Mouse (Mus musculus) thymus, adult 2 months (tissue): ENCODE data around the gene Rgcc.

Source experiments
- CTCF ChIP-seq: fragments of 200-500 bp; IDR thresholded peaks from 2 replicates; pipeline ENCODE4 v1.5.1; 2012; ENCODE audit warnings: mild to moderate bottlenecking, control low read depth, low read length, moderate library complexity, borderline replicate concordance; ENCODE audit not compliant: control insufficient read depth, poor library complexity, insufficient read depth; ENCODE audit errors: extremely low read depth
- POLR2A ChIP-seq: fragments of 200-500 bp; IDR thresholded peaks from 2 replicates; pipeline ENCODE4 v1.6.1; 2012; ENCODE audit warnings: mild to moderate bottlenecking, low read length, control low read depth, moderate library complexity; ENCODE audit not compliant: control insufficient read depth, poor library complexity, insufficient read depth; ENCODE audit errors: extremely low read depth

- TF ChIP-seq POLR2A = no peak
- TF ChIP-seq CTCF = no peak
Observed at GRCm38 (mm10) chr14:79251727-79252285, 49.6 kb downstream of the Rgcc start.
